Mouse (Mus musculus) ES-E14 (cell line): ENCODE data around the gene Npw. TPM values are rescaled to one million over a fixed set of nuclear protein-coding genes. Genes with fewer than 3 reads are reported as not detected.

ENCODE experiments used
- DNase-seq: peaks from one replicate; pipeline ENCODE4 v3.0.0-alpha.2; 2013; ENCODE audit warnings: low read depth, low spot score
- H3K27ac ChIP-seq: 2 replicates; pipeline ENCODE4 v1.5.1; 2012; ENCODE audit warnings: low read depth, mild to moderate bottlenecking, low read length, moderate library complexity, mixed read lengths; ENCODE audit not compliant: poor library complexity, insufficient read depth, severe bottlenecking
- H3K36me3 ChIP-seq: 2 replicates; pipeline ENCODE4 v1.6.1; 2012; ENCODE audit warnings: mild to moderate bottlenecking, low read length, moderate library complexity, mixed read lengths; ENCODE audit not compliant: control insufficient read depth, poor library complexity, insufficient read depth, severe bottlenecking
- H3K4me1 ChIP-seq, 2 experiments: fragments of 150-350 bp in 1 of 2; sonication (generic) in 1 of 2; 2 replicates each; pipeline ENCODE4 v1.6.1; 2012; ENCODE audit warnings: low read length in 2 of 2, mild to moderate bottlenecking in 1 of 2, mixed read lengths in 1 of 2; ENCODE audit not compliant: control insufficient read depth in 2 of 2, insufficient read depth in 2 of 2, poor library complexity in 1 of 2
- H3K4me3 ChIP-seq, 2 experiments: fragments of 150-350 bp in 1 of 2; sonication (generic) in 1 of 2; 2 replicates each; pipeline ENCODE4 v1.5.1; 2012; ENCODE audit warnings: low read length in 2 of 2, low read depth in 1 of 2, mild to moderate bottlenecking in 1 of 2, mixed read lengths in 1 of 2; ENCODE audit not compliant: insufficient read depth in 1 of 2, poor library complexity in 1 of 2, severe bottlenecking in 1 of 2
- H3K9ac ChIP-seq: 2 replicates; pipeline ENCODE4 v1.6.1; 2012; ENCODE audit warnings: low read depth, mild to moderate bottlenecking, low read length, mixed read lengths; ENCODE audit not compliant: poor library complexity, insufficient read depth, severe bottlenecking
- H3K9me3 ChIP-seq: fragments of 150-350 bp; sonication (generic); 2 replicates; pipeline ENCODE4 v1.6.1; 2012; ENCODE audit warnings: low read depth, mild to moderate bottlenecking, low read length; ENCODE audit not compliant: control insufficient read depth, insufficient read depth
- CHD2 ChIP-seq: IDR thresholded peaks from 2 replicates; pipeline ENCODE4 v1.6.1; 2014; ENCODE audit warnings: mild to moderate bottlenecking, low read depth, low read length, inconsistent platforms
- HCFC1 ChIP-seq: IDR thresholded peaks from 2 replicates; pipeline ENCODE4 v1.6.1; 2012; ENCODE audit warnings: low read length, inconsistent platforms, borderline replicate concordance; ENCODE audit not compliant: insufficient read depth
- MAFK ChIP-seq: IDR thresholded peaks from 2 replicates; pipeline ENCODE4 v1.6.1; 2014; ENCODE audit warnings: mild to moderate bottlenecking, low read depth, low read length, inconsistent platforms; ENCODE audit not compliant: insufficient read depth
- ZC3H11A ChIP-seq: IDR thresholded peaks from 2 replicates; pipeline ENCODE4 v1.6.1; 2012; ENCODE audit warnings: low read depth, mild to moderate bottlenecking, inconsistent platforms, low read length, borderline replicate concordance
- ZNF384 ChIP-seq: IDR thresholded peaks from 2 replicates; pipeline ENCODE4 v1.6.1; 2012; ENCODE audit warnings: low read depth, low read length, inconsistent platforms
- in situ Hi-C, 2 experiments: fragments of 600-800 bp; cut with MboI; formaldehyde crosslinking; loops; one replicate each; pipeline ENCODE4 v1.15.1; 2025; ENCODE audit warnings: low sequenced_read_pairs in 2 of 2, inconsistent platforms in 1 of 2; ENCODE audit not compliant: unreplicated experiment in 2 of 2
- total RNA-seq: library from RNA; depleted of rRNA; stranded (reverse); fragments of 300-350 nt; gene quantifications from 2 replicates; pipeline ENCODE4 v1.2.3, GENCODE M21; 2012

Gene Npw
- total RNA-seq, 1 experiment = 3.0 TPM

DNA sequence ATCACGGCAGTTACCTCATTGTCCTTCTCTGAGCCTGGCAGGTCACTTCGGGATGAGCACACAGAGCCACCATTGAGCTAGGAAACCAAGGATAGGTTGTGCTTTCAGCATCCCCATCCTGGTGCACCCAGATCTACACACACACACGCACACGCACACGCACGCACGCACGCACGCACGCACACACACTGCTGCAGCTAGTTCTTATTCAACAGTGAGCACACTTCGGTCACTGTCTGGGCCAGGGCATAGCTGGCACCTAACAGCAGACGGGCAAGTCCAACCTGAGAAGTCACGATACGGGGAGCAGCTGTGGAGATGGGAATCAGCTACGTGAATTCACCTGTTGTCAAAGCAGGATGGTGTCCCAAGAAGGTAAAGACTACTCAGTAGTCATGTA lies 17.7 kb downstream of the Npw start:
- Histone ChIP-seq H3K4me3 (peak overlapping the region; percentile 57 to 58; a peak in 3 of 4 replicates), H3K9ac (peak overlapping the region; percentile 69), H3K9me3 (no peaks in the 10 kb centered on the region), H3K36me3 (peaks cover 8% of the 10 kb centered on the region; the same call in 1 of the 2 replicates), H3K4me1 (peaks cover 5 to 40% of the 10 kb centered on the region in 2 experiments; a peak in 3 of 4 replicates), H3K27ac (no peak overlapping the region; the same call in 1 of the 2 replicates)
- TF ChIP-seq ZNF384 (no peak), MAFK (no peak), CHD2 (no peak), ZC3H11A (no peak), HCFC1 (no peak)
- DNase-seq = no peak
- in situ Hi-C loops = no loop called here

DNA sequence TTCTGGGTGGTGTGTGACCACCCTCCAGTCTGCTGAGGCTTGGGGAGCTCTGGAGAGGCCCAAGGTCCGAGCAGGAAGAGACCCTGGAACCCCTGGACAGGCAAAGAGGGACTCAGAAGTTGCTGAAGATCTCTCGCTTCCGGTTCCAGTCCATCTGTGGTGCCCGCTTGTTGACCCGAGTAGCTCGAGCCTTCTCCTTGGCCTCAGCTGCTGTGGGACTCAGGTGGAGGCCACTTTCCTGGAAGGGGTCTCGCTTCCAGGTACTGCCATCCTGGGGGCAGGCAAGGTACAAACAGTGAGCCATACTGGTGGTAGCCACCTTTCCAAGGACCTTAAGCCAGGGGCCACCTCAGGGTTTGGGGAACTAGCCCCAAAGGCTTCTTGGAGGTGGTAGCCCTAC lies 18.1 kb downstream of the Npw start:
- H3K9me3 ChIP-seq = no peaks in the 10 kb centered on the region
- in situ Hi-C loops = no loop called here
- H3K4me1 ChIP-seq = peaks cover 5 to 36% of the 10 kb centered on the region in 2 experiments; a peak in 3 of 4 replicates
- TF ChIP-seq ZC3H11A (no peak), MAFK (no peak), HCFC1 (no peak), CHD2 (no peak), ZNF384 (no peak)
- peaks cover 8% of the 10 kb centered on the region; the same call in 1 of the 2 replicates for H3K36me3 ChIP-seq
- peak overlapping the region; percentile 69 for H3K9ac ChIP-seq
- 0 out of 2 replicates have a peak overlapping the region, but pooled peaks have one; percentile 31 for H3K27ac ChIP-seq
- no peak for DNase-seq
- peak overlapping the region; percentile 57 to 58; a peak in 3 of 4 replicates for H3K4me3 ChIP-seq

DNA sequence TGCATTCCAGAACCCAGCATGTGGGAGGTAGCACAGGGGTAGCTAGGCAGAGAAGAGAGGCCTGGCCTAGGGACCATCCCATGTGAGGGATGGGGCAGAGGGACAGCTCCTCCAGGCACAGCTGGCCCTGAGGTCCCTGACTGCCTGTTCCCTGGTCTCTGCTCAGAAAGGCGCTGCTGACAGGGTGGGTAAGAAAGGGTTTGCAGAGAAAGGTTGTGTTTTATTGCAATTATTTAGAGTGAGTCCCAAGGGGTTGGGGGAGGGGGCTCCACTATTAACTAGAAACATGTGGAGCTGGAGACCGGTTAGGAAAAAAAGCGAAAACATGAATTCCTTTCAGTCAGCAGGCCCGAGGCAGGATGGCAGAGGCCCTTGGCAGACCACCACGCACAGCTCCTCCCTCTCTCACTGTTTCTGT lies 18.7 kb downstream of the Npw start:
- peaks cover 2 to 30% of the 10 kb centered on the region in 2 experiments; a peak in 2 of 4 replicates for H3K4me1 ChIP-seq
- in situ Hi-C loops = no loop called here
- no peak overlapping the region for H3K27ac ChIP-seq
- H3K9ac ChIP-seq = peak overlapping the region; percentile 69; the same call in 1 of the 2 replicates
- TF ChIP-seq ZC3H11A = no peak
- no peak for TF ChIP-seq ZNF384
- TF ChIP-seq HCFC1 = no peak
- no peak for TF ChIP-seq MAFK
- TF ChIP-seq CHD2 = no peak
- DNase-seq = no peak
- peak overlapping the region in 1 of 2 experiments; percentile 58; a peak in 2 of 4 replicates for H3K4me3 ChIP-seq
- H3K9me3 ChIP-seq = no peaks in the 10 kb centered on the region
- H3K36me3 ChIP-seq = peaks cover 12% of the 10 kb centered on the region; the same call in 1 of the 2 replicates

DNA sequence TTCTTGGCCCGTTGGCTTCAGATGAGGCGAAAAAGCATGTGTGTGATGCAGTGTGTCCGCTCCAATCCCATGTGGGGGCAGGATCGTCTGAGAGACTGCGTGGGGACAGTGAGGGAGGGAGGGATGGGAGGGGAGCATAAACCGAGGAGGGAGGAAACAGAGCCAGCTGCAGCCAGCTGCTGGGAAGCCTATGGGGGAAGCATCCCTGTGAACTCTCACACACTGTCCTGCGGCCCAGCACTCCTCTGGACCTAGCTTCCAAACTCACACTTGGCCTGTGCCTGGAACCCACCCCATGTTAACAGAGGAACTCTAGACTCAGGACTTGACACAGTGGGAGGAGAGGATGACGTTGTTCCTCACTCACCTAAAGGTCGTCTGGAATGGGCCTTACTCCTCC lies 19.4 kb downstream of the Npw start:
- TF ChIP-seq HCFC1 (no peak), MAFK (no peak), CHD2 (no peak)
- peak overlapping the region; percentile 35; the same call in 1 of the 2 replicates for H3K27ac ChIP-seq
- in situ Hi-C loops = no loop called here
- no peak overlapping the region for H3K4me3 ChIP-seq
- peak overlapping the region; percentile 43; the same call in 1 of the 2 replicates for H3K9ac ChIP-seq
- H3K9me3 ChIP-seq = no peaks in the 10 kb centered on the region
- DNase-seq = no peak
- peaks cover 16% of the 10 kb centered on the region; the same call in 1 of the 2 replicates for H3K36me3 ChIP-seq
- peaks cover 0 to 24% of the 10 kb centered on the region in 2 experiments; a peak in 2 of 4 replicates for H3K4me1 ChIP-seq
